Comparison of ENCODE assay signal across 21 mouse cellular contexts in genomic region chr6:16150535-16150934, GRCm38 (mm10).
DNase-seq lines count a peak whose midpoint lies in the region; ATAC-seq and TF ChIP-seq lines count a peak whose summit lies in the region.
"Had no signal": no experiment of that assay in that cellular context is flagged by ENCODE, and none has a peak within 500 bp of the region (broad histone marks: within the 10 kb centered on the region; RNA-seq: fewer than 3 reads in every experiment).

No protein-coding gene starts in this region.

- H3K4me2 ChIP-seq in limb, embryonic 14.5 days (replicated peaks; ENCODE audit: low read depth, low read length, severe bottlenecking), result no peak overlapping the region
- H3K4me2 ChIP-seq: embryonic facial prominence, embryonic 15.5 days; heart, embryonic 11.5 days; hindbrain, embryonic 15.5 days; liver, embryonic 13.5 days; midbrain, embryonic 12.5 days; neural tube, embryonic 15.5 days had no signal

- H3K4me3 ChIP-seq in heart, adult 2 months, result no peak overlapping the region
- no peak overlapping the region for H3K4me3 ChIP-seq in limb, embryonic 14.5 days (replicated peaks; ENCODE audit: low read length)
- no peak overlapping the region for H3K4me3 ChIP-seq in limb, embryonic 10.5 days
- H3K4me3 ChIP-seq: embryonic facial prominence, embryonic 15.5 days; hindbrain, embryonic 15.5 days; liver, embryonic 13.5 days; midbrain, embryonic 12.5 days; neural tube, embryonic 15.5 days had no signal

- no peak for ATAC-seq in limb, embryonic 14.5 days (ENCODE audit: low FRiP score, low read depth)

- H3K27me3 ChIP-seq in heart, adult 2 months (ENCODE audit: control insufficient read depth, insufficient read depth, low read length), result no peaks in the 10 kb centered on the region
- H3K27me3 ChIP-seq in limb, embryonic 14.5 days (ENCODE audit: control insufficient read depth, insufficient read depth, low read length), result no peaks in the 10 kb centered on the region
- no peaks in the 10 kb centered on the region for H3K27me3 ChIP-seq in limb, embryonic 10.5 days (ENCODE audit: low read depth, poor library complexity, severe bottlenecking)
- H3K27me3 ChIP-seq: embryonic facial prominence, embryonic 15.5 days; hindbrain, embryonic 15.5 days; liver, embryonic 13.5 days; midbrain, embryonic 12.5 days; neural tube, embryonic 15.5 days had no signal

- no peaks in the 10 kb centered on the region for H3K4me1 ChIP-seq in heart, adult 2 months (ENCODE audit: control insufficient read depth, insufficient read depth, low read length)
- H3K4me1 ChIP-seq in limb, embryonic 14.5 days (ENCODE audit: control insufficient read depth, insufficient read depth, low read length), result no peaks in the 10 kb centered on the region
- peaks cover 27% of the 10 kb centered on the region for H3K4me1 ChIP-seq in limb, embryonic 10.5 days
- H3K4me1 ChIP-seq: embryonic facial prominence, embryonic 15.5 days; hindbrain, embryonic 15.5 days; liver, embryonic 13.5 days; neural tube, embryonic 15.5 days had no signal

- intact Hi-C loops in heart, adult 2 months (cut with DNase I), result no loop called here
- intact Hi-C loops in heart, postnatal 10 days (cut with DNase I), result no loop called here

- no peak for DNase-seq in heart, adult 2 months
- DNase-seq in heart, postnatal 10 days, result no peak
- DNase-seq in limb, embryonic 14.5 days (ENCODE audit: low spot score), result peak; percentile 29
- no peak for DNase-seq in limb, embryonic 10.5 days (ENCODE audit: low spot score)
- DNase-seq in ES-CJ7 (ENCODE audit: low read depth, low spot score) (peak; percentile 22), ZHBTc4 (ENCODE audit: low read depth, low spot score) (peak; percentile 4), liver (no peak)
- DNase-seq: cerebellum, adult 18-20 months; kidney, adult 11 months; kidney, postnatal 10 days; left cerebral cortex, postnatal 4 days; liver, embryonic 13.5 days; right cerebral cortex, postnatal 25 days; thymus, adult 18-20 months; thymus, postnatal 4 days had no signal

- 69% methylated on average over 3 of the region's 3 CpGs for WGBS in heart, adult 2 months
- WGBS in limb, embryonic 14.5 days, result 75% methylated on average over 3 of the region's 3 CpGs
- WGBS in limb, embryonic 10.5 days, result 89% methylated on average over 3 of the region's 3 CpGs

- H3K9ac ChIP-seq in heart, adult 2 months (ENCODE audit: low read depth, low read length), result no peak overlapping the region
- H3K9ac ChIP-seq in limb, embryonic 14.5 days (ENCODE audit: low read depth, low read length, severe bottlenecking), result no peak overlapping the region
- H3K9ac ChIP-seq: embryonic facial prominence, embryonic 15.5 days; hindbrain, embryonic 15.5 days; liver, embryonic 13.5 days; midbrain, embryonic 12.5 days; neural tube, embryonic 15.5 days had no signal

- no peak for TF ChIP-seq POLR2A in heart, adult 2 months (IDR thresholded peaks at IDR 0.05; ENCODE audit: insufficient read depth, low read depth, low read length)
- no peak for TF ChIP-seq POLR2A in limb, embryonic 14.5 days (IDR thresholded peaks at IDR 0.05; ENCODE audit: borderline replicate concordance, extremely low read depth, insufficient read depth, insufficient read length)

- no peak for TF ChIP-seq EP300 in heart, adult 2 months (IDR thresholded peaks at IDR 0.05; ENCODE audit: insufficient read depth, low read depth, low read length)

- 0 out of 2 replicates have a peak, but pooled peaks have one; percentile 11 for TF ChIP-seq CTCF in heart, adult 2 months (IDR thresholded peaks at IDR 0.05)

- H3K36me3 ChIP-seq in heart, adult 2 months (ENCODE audit: control insufficient read depth, insufficient read depth, low read length), result no peaks in the 10 kb centered on the region
- H3K36me3 ChIP-seq in limb, embryonic 14.5 days (ENCODE audit: control insufficient read depth, insufficient read depth, low read length), result no peaks in the 10 kb centered on the region
- H3K36me3 ChIP-seq in limb, embryonic 10.5 days, result no peaks in the 10 kb centered on the region
- H3K36me3 ChIP-seq: embryonic facial prominence, embryonic 15.5 days; G1E; hindbrain, embryonic 15.5 days; liver, embryonic 13.5 days; midbrain, embryonic 12.5 days; neural tube, embryonic 15.5 days had no signal

- no peaks in the 10 kb centered on the region for H3K79me2 ChIP-seq in heart, adult 2 months (replicated peaks; ENCODE audit: control insufficient read depth, insufficient read depth, low read length)

- no peak overlapping the region for H3K27ac ChIP-seq in heart, adult 2 months
- no peak overlapping the region for H3K27ac ChIP-seq in limb, embryonic 14.5 days (replicated peaks; ENCODE audit: low read depth, low read length)
- H3K27ac ChIP-seq in limb, embryonic 10.5 days, result no peak overlapping the region
- H3K27ac ChIP-seq: embryonic facial prominence, embryonic 15.5 days; hindbrain, embryonic 15.5 days; liver, embryonic 13.5 days; midbrain, embryonic 12.5 days; neural tube, embryonic 15.5 days had no signal

- no peaks in the 10 kb centered on the region for H3K9me3 ChIP-seq in limb, embryonic 14.5 days (ENCODE audit: control insufficient read depth, low read length)
- no peaks in the 10 kb centered on the region for H3K9me3 ChIP-seq in limb, embryonic 10.5 days (replicated peaks)
- H3K9me3 ChIP-seq: embryonic facial prominence, embryonic 15.5 days; G1E; hindbrain, embryonic 15.5 days; liver, embryonic 13.5 days; midbrain, embryonic 12.5 days; neural tube, embryonic 15.5 days had no signal

Comparison
In these comparisons a context has a peak if more than half of its experiments do, and no peak if none do; other contexts are left out.
1. DNase-seq: peak in limb, embryonic 14.5 days (single experiment), ES-CJ7 (single experiment) and ZHBTc4 (single experiment); none in heart, adult 2 months (0 of 2), heart, postnatal 10 days (0 of 2), limb, embryonic 10.5 days (single experiment) and liver (single experiment).